Mouse (Mus musculus): ENCODE measurements around the gene Hmg20a. TPM values are rescaled to one million over a fixed set of nuclear protein-coding genes. Genes with fewer than 3 reads are reported as not detected.

Hmg20a gene
- total and polyA plus RNA-seq, 3 experiments: 8.5 to 14.5 (median 13.6) TPM

DNA sequence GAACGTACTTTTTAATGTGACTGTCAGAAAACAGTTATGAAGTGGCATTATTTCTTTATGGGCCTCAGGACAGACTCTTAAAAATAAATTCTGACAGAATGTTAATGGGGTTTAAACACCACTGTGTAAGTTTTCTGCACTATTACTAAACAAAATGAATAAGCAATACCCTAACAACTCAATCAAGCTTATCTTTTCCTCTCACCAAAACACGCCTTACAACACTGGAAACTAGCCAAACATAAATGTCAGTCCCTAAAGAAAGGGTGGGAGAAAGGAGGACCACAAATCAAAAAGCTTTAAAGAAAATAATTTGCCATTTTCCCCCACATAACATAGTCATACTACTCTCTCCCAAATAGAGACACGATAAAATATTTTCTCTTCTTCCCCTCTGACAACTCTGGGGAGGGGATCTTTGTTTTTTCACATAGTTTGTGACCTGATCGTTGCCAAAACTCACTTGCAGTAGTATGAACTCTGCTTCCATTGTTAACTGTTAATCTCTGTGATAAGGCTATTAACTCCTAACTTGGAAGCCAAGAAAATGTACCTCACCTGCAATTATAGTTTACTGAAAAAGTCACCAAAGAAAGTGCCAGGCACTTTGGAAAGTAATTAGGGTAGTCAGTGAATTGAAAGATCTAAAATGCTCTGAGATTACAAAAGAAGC lies 2.3 kb upstream of the Hmg20a start:
- no peak overlapping the region for H3K27ac ChIP-seq (ENCODE audit: insufficient read depth, low read depth)
- no peak overlapping the region; the same call in 1 of the 2 replicates for H3K9ac ChIP-seq (ENCODE audit: insufficient read depth, low read depth)
- H3K9me3 ChIP-seq (replicated peaks; ENCODE audit: low read length): no peaks in the 10 kb centered on the region
- H3K4me2 ChIP-seq (ENCODE audit: insufficient read depth, low read depth, poor library complexity, severe bottlenecking): no peak overlapping the region; the same call in 1 of the 2 replicates
- in situ Hi-C loops (cut with MboI; ENCODE audit: low pct_ligation_motif_present, low pct_unique_long_range_greater_than_20kb, low sequenced_read_pairs) (loop anchor here (25.0 kb wide), 1 partner anchor 154 kb away; no protein-coding TSS in a partner anchor), dilution Hi-C loops (cut with MboI; ENCODE audit: extremely low pct_ligation_motif_present, extremely low pct_unique_long_range_greater_than_20kb, low sequenced_read_pairs) (no loop called here)
- H3K4me1 ChIP-seq (ENCODE audit: control insufficient read depth in 1 of 2, insufficient read depth in 2 of 2): peaks cover 0 to 33% of the 10 kb centered on the region in 2 experiments; a peak in 3 of 4 replicates
- H3K36me3 ChIP-seq (replicated peaks in 1 of 2; ENCODE audit: control insufficient read depth in 1 of 2, insufficient read depth in 1 of 2, low read length in 1 of 2): peaks cover 0 to 4% of the 10 kb centered on the region in 2 experiments
- TF ChIP-seq SIN3A (IDR thresholded peaks at IDR 0.05; ENCODE audit: low read length) (no peak), MXI1 (IDR thresholded peaks at IDR 0.05; ENCODE audit: low read depth, low read length) (no peak), NELFE (IDR thresholded peaks at IDR 0.05; ENCODE audit: low read depth, low read length) (no peak), ZKSCAN1 (IDR thresholded peaks at IDR 0.05; ENCODE audit: borderline replicate concordance, low read depth, low read length) (no peak), ETS1 (conservative IDR thresholded peaks at IDR 0.05; ENCODE audit: low read depth, low read length) (no peak), JUND (conservative IDR thresholded peaks at IDR 0.05; ENCODE audit: low read depth, low read length) (no peak), UBTF (IDR thresholded peaks at IDR 0.05; ENCODE audit: low read depth, low read length) (no peak), ZMIZ1 (IDR thresholded peaks at IDR 0.05; ENCODE audit: low read depth, low read length) (no peak), POLR2AphosphoS2 (IDR thresholded peaks at IDR 0.05; ENCODE audit: low read depth, low read length) (no peak), GABPA (IDR thresholded peaks at IDR 0.05; ENCODE audit: insufficient replicate concordance, low read depth, low read length) (no peak), MYC (IDR thresholded peaks at IDR 0.05; ENCODE audit: low read depth, low read length) (no peak), ELF1 (IDR thresholded peaks at IDR 0.05; ENCODE audit: low read depth, low read length) (no peak), BHLHE40 (IDR thresholded peaks at IDR 0.05; ENCODE audit: low read depth, low read length) (no peak)
- no peaks in the 10 kb centered on the region for H3K27me3 ChIP-seq (replicated peaks)
- peak overlapping the region in 1 of 3 experiments; percentile 78 for H3K4me3 ChIP-seq (replicated peaks in 1 of 3; ENCODE audit: low read depth in 2 of 3, low read length in 2 of 3, poor library complexity in 1 of 3)
- DNase-seq (ENCODE audit: extremely low read depth): no peak
- peaks cover 40% of the 10 kb centered on the region for H3K79me2 ChIP-seq (replicated peaks; ENCODE audit: control insufficient read depth, extremely low read depth, insufficient read depth, poor library complexity, severe bottlenecking)

- in situ Hi-C loops (cut with MboI; ENCODE audit: low pct_ligation_motif_present, low pct_unique_long_range_greater_than_20kb, low sequenced_read_pairs): loop anchor here (25.0 kb wide), 1 partner anchor 155 kb away; no protein-coding TSS in a partner anchor
- Histone ChIP-seq H3K4me1 (ENCODE audit: control insufficient read depth in 1 of 2, insufficient read depth in 2 of 2) (peaks cover 0 to 38% of the 10 kb centered on the region in 2 experiments; a peak in 3 of 4 replicates), H3K27me3 (replicated peaks) (no peaks in the 10 kb centered on the region), H3K36me3 (replicated peaks in 1 of 2; ENCODE audit: control insufficient read depth in 1 of 2, insufficient read depth in 1 of 2, low read length in 1 of 2) (peaks cover 0 to 2% of the 10 kb centered on the region in 2 experiments), H3K4me3 (replicated peaks in 1 of 3; ENCODE audit: low read depth in 2 of 3, low read length in 2 of 3, poor library complexity in 1 of 3) (peak overlapping the region; percentile 78 to 90 (median 90)), H3K9ac (ENCODE audit: insufficient read depth, low read depth) (peak overlapping the region; percentile 67), H3K79me2 (replicated peaks; ENCODE audit: control insufficient read depth, extremely low read depth, insufficient read depth, poor library complexity, severe bottlenecking) (peaks cover 44% of the 10 kb centered on the region), H3K9me3 (replicated peaks; ENCODE audit: low read length) (no peaks in the 10 kb centered on the region), H3K27ac (ENCODE audit: insufficient read depth, low read depth) (peak overlapping the region; percentile 81), H3K4me2 (ENCODE audit: insufficient read depth, low read depth, poor library complexity, severe bottlenecking) (peak overlapping the region; percentile 94)
- dilution Hi-C loops (cut with MboI; ENCODE audit: extremely low pct_ligation_motif_present, extremely low pct_unique_long_range_greater_than_20kb, low sequenced_read_pairs): no loop called here
- peak; percentile 60 for DNase-seq (ENCODE audit: extremely low read depth)
- TF ChIP-seq TBP (conservative IDR thresholded peaks at IDR 0.05; ENCODE audit: low read depth, low read length): no peak
- no peak for TF ChIP-seq USF1 (IDR thresholded peaks at IDR 0.05; ENCODE audit: low read depth, low read length)
- no peak for TF ChIP-seq ZMIZ1 (IDR thresholded peaks at IDR 0.05; ENCODE audit: low read depth, low read length)
- TF ChIP-seq SIN3A (IDR thresholded peaks at IDR 0.05; ENCODE audit: low read length): 0 out of 2 replicates have a peak, but pooled peaks have one; percentile 27
- TF ChIP-seq BHLHE40 (IDR thresholded peaks at IDR 0.05; ENCODE audit: low read depth, low read length): no peak
- no peak; the same call in 1 of the 2 replicates for TF ChIP-seq MEF2A (IDR thresholded peaks at IDR 0.05; ENCODE audit: borderline replicate concordance, low read depth, low read length)
- TF ChIP-seq TCF12 (IDR thresholded peaks at IDR 0.05; ENCODE audit: low read depth, low read length): no peak
- TF ChIP-seq GABPA (IDR thresholded peaks at IDR 0.05; ENCODE audit: insufficient replicate concordance, low read depth, low read length): no peak
- TF ChIP-seq ELF1 (IDR thresholded peaks at IDR 0.05; ENCODE audit: low read depth, low read length): peak; percentile 33; the same call in 1 of the 2 replicates
- TF ChIP-seq JUN (IDR thresholded peaks at IDR 0.05; ENCODE audit: insufficient read depth, low read depth, low read length): no peak
- 0 out of 2 replicates have a peak, but pooled peaks have one; percentile 36 for TF ChIP-seq MAZ (IDR thresholded peaks at IDR 0.05; ENCODE audit: low read depth, low read length)
- no peak for TF ChIP-seq E2F4 (IDR thresholded peaks at IDR 0.05; ENCODE audit: insufficient replicate concordance, low read depth, low read length)
- no peak for TF ChIP-seq CHD1 (IDR thresholded peaks at IDR 0.05; ENCODE audit: low read depth, low read length)
- TF ChIP-seq IRF4 (IDR thresholded peaks at IDR 0.05; ENCODE audit: low read depth, low read length): peak; percentile 36; the same call in 1 of the 2 replicates
- TF ChIP-seq RCOR1 (conservative IDR thresholded peaks at IDR 0.05; ENCODE audit: low read depth, low read length): no peak
- TF ChIP-seq JUND (conservative IDR thresholded peaks at IDR 0.05; ENCODE audit: low read depth, low read length): no peak
- TF ChIP-seq EP300 (IDR thresholded peaks at IDR 0.05; ENCODE audit: low read length): no peak
- no peak for TF ChIP-seq PAX5 (IDR thresholded peaks at IDR 0.05; ENCODE audit: low read length)
- TF ChIP-seq HCFC1 (IDR thresholded peaks at IDR 0.05; ENCODE audit: low read depth, low read length): no peak
- no peak for TF ChIP-seq ZC3H11A (IDR thresholded peaks at IDR 0.05; ENCODE audit: low read depth, low read length)
- TF ChIP-seq MXI1 (IDR thresholded peaks at IDR 0.05; ENCODE audit: low read depth, low read length): no peak; the same call in 1 of the 2 replicates
- TF ChIP-seq RAD21 (IDR thresholded peaks at IDR 0.05; ENCODE audit: low read depth, low read length): peak; percentile 38
Measured at GRCm38 (mm10) chr9:56417415-56417947, 928 bp upstream of the Hmg20a start.

Measured in CH12.LX (cell line).